Mouse (Mus musculus) liver, embryonic 11.5 days (tissue): ENCODE data around the gene Vmp1. TPM values are rescaled to one million over a fixed set of nuclear protein-coding genes. Genes with fewer than 3 reads are reported as not detected.

Experiments
- ATAC-seq: fragments of 200-750 bp; cut with Nextera tagmentation; replicated peaks from 2 replicates; pipeline ENCODE4 v1.8.0; 2017; ENCODE audit warnings: moderate number of reproducible peaks, mild to moderate bottlenecking, moderate TSS enrichment, moderate library complexity; ENCODE audit not compliant: low FRiP score
- DNase-seq: peaks from one replicate; pipeline ENCODE4 v3.0.0-alpha.2; 2017; ENCODE audit warnings: low spot score
- H3K27ac ChIP-seq: fragments of 300-500 bp; sonication (generic); 2 replicates; pipeline ENCODE4 v1.5.1; 2014; ENCODE audit warnings: mild to moderate bottlenecking, low read depth, low read length, control low read depth
- H3K27me3 ChIP-seq: fragments of 300-500 bp; sonication (generic); replicated peaks from 2 replicates; pipeline ENCODE4 v1.6.1; 2014; ENCODE audit warnings: low read length, mixed read lengths; ENCODE audit not compliant: control insufficient read depth, insufficient read depth
- H3K36me3 ChIP-seq: fragments of 300-500 bp; sonication (generic); 2 replicates; pipeline ENCODE4 v1.6.1; 2014; ENCODE audit warnings: mild to moderate bottlenecking, low read length, moderate library complexity, mixed read lengths; ENCODE audit not compliant: control insufficient read depth, insufficient read depth
- H3K4me1 ChIP-seq: fragments of 300-500 bp; sonication (generic); replicated peaks from 2 replicates; pipeline ENCODE4 v1.6.1; 2014; ENCODE audit warnings: low read length, mixed read lengths; ENCODE audit not compliant: control insufficient read depth, insufficient read depth
- H3K4me2 ChIP-seq: fragments of 300-500 bp; sonication (generic); 2 replicates; pipeline ENCODE4 v1.6.1; 2014; ENCODE audit warnings: mild to moderate bottlenecking, control low read depth, moderate library complexity
- H3K4me3 ChIP-seq: fragments of 300-500 bp; sonication (generic); 2 replicates; pipeline ENCODE4 v1.5.1; 2014; ENCODE audit warnings: low read depth, low read length, control low read depth
- H3K9ac ChIP-seq: fragments of 300-500 bp; sonication (generic); 2 replicates; pipeline ENCODE4 v1.6.1; 2014; ENCODE audit warnings: low read depth, low read length, control low read depth
- H3K9me3 ChIP-seq: fragments of 300-500 bp; sonication (generic); 2 replicates; pipeline ENCODE4 v1.6.1; 2016; ENCODE audit warnings: low read length, inconsistent platforms, mixed read lengths; ENCODE audit not compliant: control insufficient read depth
- whole genome bisulfite sequencing: fragments of 180-500 bp; shearing (Covaris S2); extraction: QIAGEN DNeasy Blood & Tissue Kit; methylation state at CpG from one replicate; pipeline ENCODE4 v1.1.7; 2014; 5-methylcytosine and 5-hydroxymethylcytosine counted together
- polyA plus RNA-seq: library from polyadenylated mRNA; unstranded; fragments of >200 nt; fragmentation: Nextera tagmentation; extraction: Ambion mirVana; gene quantifications from 2 replicates; pipeline ENCODE4 v1.2.1, GENCODE M21; 2014

Vmp1 gene
- polyA plus RNA-seq, 1 experiment from 2014 or later, result 112 TPM

- Histone ChIP-seq H3K27ac (no peak overlapping the region), H3K36me3 (no peaks in the 10 kb centered on the region), H3K4me3 (no peak overlapping the region), H3K27me3 (no peaks in the 10 kb centered on the region), H3K4me2 (no peak overlapping the region), H3K4me1 (peaks cover 54% of the 10 kb centered on the region), H3K9me3 (no peaks in the 10 kb centered on the region), H3K9ac (no peak overlapping the region)
- WGBS, result 70% methylated on average over 4 of the region's 4 CpGs
- ATAC-seq, result no peak
- DNase-seq, result no peak
Measured at GRCm38 (mm10) chr11:86591301-86591845, 92.3 kb downstream of the Vmp1 start.

DNA sequence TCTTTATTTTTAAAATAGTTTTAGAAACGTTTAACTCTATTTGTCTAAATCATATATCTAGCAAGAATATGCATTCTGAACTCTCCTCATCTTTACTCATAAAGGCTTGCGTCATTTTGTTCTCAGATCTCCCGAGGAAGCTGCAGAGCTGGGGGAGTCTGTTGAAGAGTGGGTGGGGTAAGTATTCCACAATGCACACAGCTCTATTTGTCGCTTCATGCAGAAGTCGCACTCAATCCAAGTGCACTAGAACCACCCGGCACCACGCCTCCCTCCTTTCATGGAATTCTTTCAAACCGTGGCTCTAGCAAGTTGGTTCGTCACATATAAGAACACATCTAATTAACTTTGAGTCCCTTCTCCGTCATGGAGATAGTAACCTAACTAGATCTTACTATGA lies 93.1 kb downstream of the Vmp1 start:
- Histone ChIP-seq H3K27me3 (no peaks in the 10 kb centered on the region), H3K4me1 (peaks cover 56% of the 10 kb centered on the region), H3K27ac (no peak overlapping the region), H3K4me3 (no peak overlapping the region), H3K9ac (no peak overlapping the region), H3K36me3 (no peaks in the 10 kb centered on the region), H3K4me2 (no peak overlapping the region), H3K9me3 (no peaks in the 10 kb centered on the region)
- ATAC-seq (no peak), DNase-seq (no peak)
- 89% methylated on average over 10 of the region's 10 CpGs for WGBS

DNA sequence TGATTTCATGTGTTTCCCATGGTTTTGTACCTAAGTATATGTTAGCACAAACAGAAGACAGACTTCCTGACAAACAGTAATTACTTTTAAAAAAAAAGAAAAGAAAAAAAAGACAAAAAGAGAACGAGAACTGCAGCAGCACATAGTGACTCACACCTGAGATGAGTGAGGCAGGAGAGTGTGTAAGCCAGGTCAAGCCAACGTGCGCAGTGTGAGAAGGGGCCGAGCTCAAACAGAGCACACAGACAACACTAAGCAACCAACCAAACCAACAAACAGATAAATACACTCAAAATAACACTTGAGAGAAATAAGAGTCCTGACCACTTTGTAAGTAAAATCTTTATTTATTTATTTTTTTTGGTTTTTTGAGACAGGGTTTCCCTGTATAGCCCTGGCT lies 93.6 kb downstream of the Vmp1 start:
- Histone ChIP-seq H3K4me3 (no peak overlapping the region), H3K27me3 (no peaks in the 10 kb centered on the region), H3K9ac (no peak overlapping the region), H3K9me3 (no peaks in the 10 kb centered on the region), H3K4me1 (peaks cover 59% of the 10 kb centered on the region), H3K27ac (no peak overlapping the region), H3K36me3 (peaks cover under 1% of the 10 kb centered on the region; the same call in 1 of the 2 replicates), H3K4me2 (no peak overlapping the region)
- WGBS, result 93% methylated on average over 4 of the region's 4 CpGs
- ATAC-seq (no peak), DNase-seq (no peak)

- 83% methylated on average over 4 of the region's 4 CpGs for WGBS
- H3K4me1 ChIP-seq, result peaks cover 56% of the 10 kb centered on the region
- H3K27me3 ChIP-seq, result no peaks in the 10 kb centered on the region
- no peak overlapping the region for H3K9ac ChIP-seq
- no peaks in the 10 kb centered on the region for H3K9me3 ChIP-seq
- no peak overlapping the region for H3K27ac ChIP-seq
- DNase-seq (no peak), ATAC-seq (no peak)
- peaks cover 3% of the 10 kb centered on the region; the same call in 1 of the 2 replicates for H3K36me3 ChIP-seq
- H3K4me2 ChIP-seq, result no peak overlapping the region
- H3K4me3 ChIP-seq, result no peak overlapping the region
Measured at GRCm38 (mm10) chr11:86588583-86589298, 94.9 kb downstream of the Vmp1 start.

DNA sequence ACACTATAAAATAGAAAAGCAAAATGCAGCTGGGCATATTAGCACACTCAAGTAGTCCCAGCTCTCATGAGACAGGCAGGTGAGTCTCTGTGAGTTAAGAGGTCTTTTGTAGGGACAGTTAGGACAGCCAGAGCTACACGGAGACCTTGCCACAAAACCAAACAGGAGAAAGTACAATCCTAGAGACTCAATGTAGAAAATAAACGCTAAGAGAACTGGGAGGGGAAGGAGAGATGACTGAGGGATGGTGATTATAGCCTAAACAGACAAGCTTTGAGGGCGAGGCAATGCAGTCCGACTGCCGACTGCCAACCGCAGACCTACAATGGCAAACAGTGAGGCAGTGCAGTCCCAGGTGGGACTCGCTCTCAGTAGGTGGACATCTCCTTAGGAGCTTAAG lies 95.8 kb downstream of the Vmp1 start:
- H3K4me2 ChIP-seq, result peak overlapping the region; percentile 82
- peak overlapping the region; percentile 65 for H3K9ac ChIP-seq
- WGBS, result 31% methylated on average over 7 of the region's 7 CpGs
- H3K9me3 ChIP-seq, result no peaks in the 10 kb centered on the region
- ATAC-seq, result no peak
- DNase-seq, result no peak
- H3K36me3 ChIP-seq, result peaks cover 3% of the 10 kb centered on the region; the same call in 1 of the 2 replicates
- H3K4me3 ChIP-seq, result peak overlapping the region; percentile 62
- H3K4me1 ChIP-seq, result peaks cover 47% of the 10 kb centered on the region
- peak overlapping the region; percentile 87 for H3K27ac ChIP-seq
- no peaks in the 10 kb centered on the region for H3K27me3 ChIP-seq

DNA sequence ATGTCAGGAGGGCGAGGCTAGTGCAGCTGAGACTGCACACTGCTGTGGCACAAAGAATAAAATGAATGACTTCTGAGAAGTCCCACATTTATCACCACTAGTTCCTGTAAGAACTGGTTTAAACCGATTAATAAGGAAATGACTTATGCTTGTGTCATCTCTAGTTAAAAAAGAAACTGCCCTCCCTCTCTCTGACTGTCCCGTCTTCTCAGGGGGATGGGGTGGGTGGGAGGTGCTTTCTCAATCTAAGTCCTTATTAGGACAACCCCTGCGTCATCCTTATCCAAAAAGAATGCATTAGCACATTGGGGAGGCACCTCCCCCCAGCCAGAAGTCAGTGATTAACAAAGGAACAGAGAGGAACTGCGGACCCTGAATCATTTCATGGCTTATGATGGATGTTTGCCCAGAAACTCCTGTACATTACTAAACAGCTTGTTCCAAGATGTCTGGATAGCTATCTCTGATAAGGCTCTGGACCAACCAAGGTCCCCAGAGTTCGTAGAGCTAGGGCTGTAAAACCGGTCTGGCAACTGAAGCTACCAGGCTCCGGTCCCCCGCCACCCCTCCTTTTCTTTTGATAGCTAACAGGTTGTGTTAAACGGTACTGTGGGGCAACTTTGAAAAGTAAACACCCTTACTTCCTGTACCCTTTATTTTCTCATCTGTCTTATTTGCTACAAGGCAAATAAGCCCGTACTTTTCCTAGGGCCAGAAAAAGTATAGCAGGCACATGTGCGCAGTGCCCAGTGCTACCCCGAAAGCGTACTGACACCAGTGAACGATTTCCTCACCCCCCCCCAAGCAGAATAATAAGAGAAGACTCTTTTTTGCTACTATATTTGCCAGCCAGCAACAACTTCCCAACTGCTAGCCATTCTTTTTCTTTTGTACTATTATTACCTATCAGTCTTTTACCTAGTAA lies 96.5 kb downstream of the Vmp1 start:
- Histone ChIP-seq H3K4me1 (peaks cover 41% of the 10 kb centered on the region), H3K4me2 (peak overlapping the region; percentile 82), H3K27me3 (no peaks in the 10 kb centered on the region), H3K36me3 (peaks cover 3% of the 10 kb centered on the region; the same call in 1 of the 2 replicates), H3K9ac (peak overlapping the region; percentile 65), H3K4me3 (peak overlapping the region; percentile 62), H3K27ac (peak overlapping the region; percentile 87), H3K9me3 (no peaks in the 10 kb centered on the region)
- WGBS, result 5% methylated on average over 15 of the region's 15 CpGs
- ATAC-seq, result peak; percentile 86
- peak; percentile 67 for DNase-seq

DNA sequence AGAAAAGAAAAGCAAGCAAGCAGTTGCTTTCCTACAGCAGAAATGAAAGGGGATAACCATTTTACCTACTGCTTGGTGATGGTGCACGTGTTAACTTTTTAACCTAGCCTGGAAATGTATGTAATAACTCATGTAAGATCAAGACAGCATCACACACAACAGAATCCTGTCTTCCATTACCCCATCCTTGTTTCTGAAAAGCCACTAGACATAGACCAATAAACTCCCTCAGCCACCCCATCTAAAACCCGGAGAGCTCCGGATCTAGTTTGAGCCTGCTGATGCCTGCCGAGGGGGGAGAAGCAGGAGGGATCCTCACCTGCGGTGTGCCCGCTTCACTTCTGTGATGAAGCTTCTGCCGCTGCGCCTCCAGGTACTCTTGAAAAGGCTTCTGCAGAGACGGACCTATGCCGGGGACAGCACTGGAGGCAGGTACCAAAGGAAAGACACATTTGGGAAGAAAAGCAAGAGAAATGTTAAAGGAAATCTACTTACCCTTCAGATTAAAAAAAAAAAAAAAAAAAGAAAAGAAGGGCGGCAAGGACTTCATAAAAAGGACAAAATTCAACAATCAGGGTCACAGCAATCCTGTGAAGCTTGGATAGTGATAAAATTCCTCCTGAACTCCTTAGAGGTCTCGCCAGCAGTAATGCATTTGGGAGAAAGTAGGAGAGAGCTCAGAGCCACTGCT lies 97.3 kb downstream of the Vmp1 start:
- H3K4me1 ChIP-seq, result peaks cover 35% of the 10 kb centered on the region
- no peaks in the 10 kb centered on the region for H3K27me3 ChIP-seq
- H3K9me3 ChIP-seq, result no peaks in the 10 kb centered on the region
- peak overlapping the region; percentile 62 for H3K4me3 ChIP-seq
- H3K27ac ChIP-seq, result peak overlapping the region; percentile 87
- H3K36me3 ChIP-seq, result peaks cover 3% of the 10 kb centered on the region; the same call in 1 of the 2 replicates
- 11% methylated on average over 12 of the region's 12 CpGs for WGBS
- H3K4me2 ChIP-seq, result peak overlapping the region; percentile 82
- peak; percentile 57 for DNase-seq
- no peak for ATAC-seq
- H3K9ac ChIP-seq, result peak overlapping the region; percentile 65

DNA sequence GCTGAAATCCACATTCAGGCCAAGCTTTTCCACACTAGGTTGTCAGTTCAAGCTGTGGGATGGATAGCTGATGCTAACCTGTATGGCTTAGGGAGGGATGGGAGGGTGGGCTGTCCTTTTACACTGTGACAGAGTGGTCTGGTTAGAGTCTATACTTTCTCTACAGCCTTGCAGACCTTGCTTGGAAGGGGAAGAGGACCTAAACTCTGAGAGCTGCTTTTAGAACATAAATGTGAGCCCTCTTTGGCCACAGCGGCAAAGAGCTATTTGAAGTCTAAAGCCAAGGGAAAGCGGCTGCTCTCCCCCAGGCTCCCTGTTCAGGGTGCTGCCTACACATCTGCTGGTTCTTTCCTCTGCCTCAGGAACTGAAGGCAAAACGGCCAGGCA lies 98.0 kb downstream of the Vmp1 start:
- no peaks in the 10 kb centered on the region for H3K27me3 ChIP-seq
- H3K4me3 ChIP-seq, result peak overlapping the region; percentile 62
- H3K27ac ChIP-seq, result peak overlapping the region; percentile 71
- 29% methylated on average over 3 of the region's 3 CpGs for WGBS
- no peaks in the 10 kb centered on the region for H3K9me3 ChIP-seq
- H3K9ac ChIP-seq, result peak overlapping the region; percentile 44
- H3K4me1 ChIP-seq, result peaks cover 39% of the 10 kb centered on the region
- DNase-seq, result no peak
- H3K4me2 ChIP-seq, result peak overlapping the region; percentile 82
- ATAC-seq, result no peak
- peaks cover 3% of the 10 kb centered on the region; the same call in 1 of the 2 replicates for H3K36me3 ChIP-seq
